Mouse (Mus musculus): ENCODE results near the gene Armc8.
A peak's percentile ranks its signal among the peaks of the same experiment; 100 is the strongest.

Armc8 gene

GRCm38 (mm10) chr9:99499336-99499735 is 69.4 kb downstream of the Armc8 start:
- no peak for DNase-seq (ENCODE audit: low read depth)

- DNase-seq (ENCODE audit: low read depth) = no peak
These were observed 76.0 kb downstream of the Armc8 start for GRCm38 (mm10) chr9:99492634-99493200.

GRCm38 (mm10) chr9:99491050-99491449 is 77.6 kb downstream of the Armc8 start:
- DNase-seq (ENCODE audit: low read depth) = peak; percentile 29

GRCm38 (mm10) chr9:99487841-99488240 is 80.9 kb downstream of the Armc8 start:
- DNase-seq (ENCODE audit: low read depth) = no peak

GRCm38 (mm10) chr9:99487126-99487695 is 81.5 kb downstream of the Armc8 start:
- no peak for DNase-seq (ENCODE audit: low read depth)

GRCm38 (mm10) chr9:99485144-99485543 is 83.6 kb downstream of the Armc8 start:
- no peak for DNase-seq (ENCODE audit: low read depth)

- DNase-seq (ENCODE audit: low read depth) = no peak
These were observed 84.1 kb downstream of the Armc8 start for GRCm38 (mm10) chr9:99484632-99485031.

GRCm38 (mm10) chr9:99483191-99483590 is 85.5 kb downstream of the Armc8 start:
- no peak for DNase-seq (ENCODE audit: low read depth)

GRCm38 (mm10) chr9:99480764-99481163 is 87.9 kb downstream of the Armc8 start:
- DNase-seq (ENCODE audit: low read depth) = no peak

- DNase-seq (ENCODE audit: low read depth) = peak; percentile 70
These were observed 89.5 kb downstream of the Armc8 start for GRCm38 (mm10) chr9:99479181-99479711.

GRCm38 (mm10) chr9:99471334-99471733 is 97.4 kb downstream of the Armc8 start:
- no peak for DNase-seq (ENCODE audit: low read depth)

GRCm38 (mm10) chr9:99470347-99471092 is 98.2 kb downstream of the Armc8 start:
- DNase-seq (ENCODE audit: low read depth) = no peak

GRCm38 (mm10) chr9:99469681-99470273 is 98.9 kb downstream of the Armc8 start:
- DNase-seq (ENCODE audit: low read depth) = peak; percentile 52

- DNase-seq (ENCODE audit: low read depth) = no peak
These were observed 100.1 kb downstream of the Armc8 start for GRCm38 (mm10) chr9:99468572-99468971.

GRCm38 (mm10) chr9:99464876-99465275 is 103.8 kb downstream of the Armc8 start:
- no peak for DNase-seq (ENCODE audit: low read depth)

GRCm38 (mm10) chr9:99459730-99460129 is 109.0 kb downstream of the Armc8 start:
- no peak for DNase-seq (ENCODE audit: low read depth)

- peak; percentile 79 for DNase-seq (ENCODE audit: low read depth)
These were observed 110.0 kb downstream of the Armc8 start for GRCm38 (mm10) chr9:99458529-99459208.

- no peak for DNase-seq (ENCODE audit: low read depth)
These were observed 114.5 kb downstream of the Armc8 start for GRCm38 (mm10) chr9:99454211-99454610.

- DNase-seq (ENCODE audit: low read depth) = no peak
These were observed 117.5 kb downstream of the Armc8 start, which contains the start of gene Nme9 for GRCm38 (mm10) chr9:99451161-99451560. Nme9 (plus strand) TSS chr9:99451475.

GRCm38 (mm10) chr9:99449886-99450647 is 118.6 kb downstream of the Armc8 start:
- DNase-seq (ENCODE audit: low read depth) = peak; percentile 56

GRCm38 (mm10) chr9:99447323-99447722 is 121.4 kb downstream of the Armc8 start:
- no peak for DNase-seq (ENCODE audit: low read depth)
